Mouse (Mus musculus) olfactory bulb, adult 2 months (tissue): ENCODE data around the gene Ntan1. TPM values are rescaled to one million over a fixed set of nuclear protein-coding genes. Genes with fewer than 3 reads are reported as not detected.
A peak's percentile ranks its signal among the peaks of the same experiment; 100 is the strongest.
"Not testable (repeated sequence)": the region's sequence is repeated elsewhere in the genome, so short reads cannot be mapped to it uniquely, and the experiment has no call there.

Experiments
- H3K27ac ChIP-seq: fragments of 200-500 bp; 2 replicates; pipeline ENCODE4 v1.5.1; 2012; ENCODE audit warnings: low read depth, low read length; ENCODE audit not compliant: insufficient read depth
- H3K4me1 ChIP-seq: fragments of 200-500 bp; 2 replicates; pipeline ENCODE4 v1.6.1; 2012; ENCODE audit warnings: low read length; ENCODE audit not compliant: control insufficient read depth, insufficient read depth
- H3K4me3 ChIP-seq: fragments of 200-500 bp; 2 replicates; pipeline ENCODE4 v1.5.1; 2012; ENCODE audit warnings: mild to moderate bottlenecking, low read depth, low read length, moderate library complexity; ENCODE audit not compliant: insufficient read depth
- CTCF ChIP-seq: fragments of 200-500 bp; IDR thresholded peaks from 2 replicates; pipeline ENCODE4 v1.5.1; 2012; ENCODE audit warnings: low read depth, mild to moderate bottlenecking, low read length, moderate library complexity; ENCODE audit not compliant: insufficient read depth
- POLR2A ChIP-seq: fragments of 200-500 bp; IDR thresholded peaks from 2 replicates; pipeline ENCODE4 v1.6.1; 2012; ENCODE audit warnings: mild to moderate bottlenecking, low read depth, low read length, moderate library complexity; ENCODE audit not compliant: insufficient read depth
- WGBS: fragments of 180-500 bp; shearing (Covaris S2); methylation state at CpG from one replicate; pipeline ENCODE4 v1.1.7; 2018; 5-methylcytosine and 5-hydroxymethylcytosine counted together
- polyA plus RNA-seq: library from polyadenylated mRNA; stranded (reverse); fragments of >200 nt; gene quantifications from 2 replicates; pipeline ENCODE4 v1.2.4, GENCODE M21; 2012; ENCODE audit warnings: low replicate concordance; ENCODE audit not compliant: missing spikeins, insufficient read depth, insufficient read length

The Ntan1 gene
- not detected in 2 replicates for polyA plus RNA-seq

GRCm38 (mm10) chr16:13818560-13819393 lies at the start of gene Ntan1:
Ntan1 (plus strand) TSS chr16:13818845.
- no peak for TF ChIP-seq CTCF
- no peak; the same call in 1 of the 2 replicates for TF ChIP-seq POLR2A
- peaks cover 7% of the 10 kb centered on the region for H3K4me1 ChIP-seq
- WGBS: under 1% methylated on average over 58 of the region's 58 CpGs
- peak within 1 kb of the TSS; percentile 76 for H3K4me3 ChIP-seq
- H3K27ac ChIP-seq: peak within 1 kb of the TSS; percentile 99

GRCm38 (mm10) chr16:13771603-13772002 lies 47.0 kb upstream of the Ntan1 start:
- H3K4me1 ChIP-seq, H3K4me3 ChIP-seq, H3K27ac ChIP-seq: not testable (repeated sequence)
- WGBS: 57% methylated on average over 4 of the region's 4 CpGs

GRCm38 (mm10) chr16:13772051-13772450 lies 46.6 kb upstream of the Ntan1 start:
- H3K27ac ChIP-seq, H3K4me3 ChIP-seq, H3K4me1 ChIP-seq: not testable (repeated sequence)
- 75% methylated on average over 5 of the region's 5 CpGs for WGBS

- H3K4me1 ChIP-seq, H3K27ac ChIP-seq, H3K4me3 ChIP-seq: not testable (repeated sequence)
- WGBS: 74% methylated on average over 2 of the region's 2 CpGs
Observed at GRCm38 (mm10) chr16:13774011-13774410, 44.6 kb upstream of the Ntan1 start.

GRCm38 (mm10) chr16:13774651-13775050 lies 44.0 kb upstream of the Ntan1 start:
- 89% methylated on average over 3 of the region's 3 CpGs for WGBS
- not testable (repeated sequence) for H3K4me1 ChIP-seq

GRCm38 (mm10) chr16:13780353-13781036 lies 38.1 kb upstream of the Ntan1 start, which contains the start of gene Rrn3:
Rrn3 (plus strand) TSS chr16:13780708.
- peak within 1 kb of the TSS; percentile 54 for H3K4me3 ChIP-seq
- WGBS: under 1% methylated on average over 57 of the region's 57 CpGs
- peak within 1 kb of the TSS; percentile 86 for H3K27ac ChIP-seq

More at GRCm38 (mm10) chr16:13774651-13775050, 44.0 kb upstream of the Ntan1 start:
- not testable (repeated sequence) for H3K4me3 ChIP-seq, H3K27ac ChIP-seq

GRCm38 (mm10) chr16:13781216-13781615 lies 37.4 kb upstream of the Ntan1 start:
- H3K27ac ChIP-seq: no peak overlapping the region
- H3K4me3 ChIP-seq: peak overlapping the region; percentile 43; the same call in 1 of the 2 replicates
- no peak for TF ChIP-seq POLR2A
- no peak for TF ChIP-seq CTCF
- peaks cover 9% of the 10 kb centered on the region for H3K4me1 ChIP-seq
- 32% methylated on average over 8 of the region's 8 CpGs for whole genome bisulfite sequencing

More at GRCm38 (mm10) chr16:13780353-13781036, 38.1 kb upstream of the Ntan1 start, which contains the start of gene Rrn3:
- TF ChIP-seq CTCF (no peak), POLR2A (peak; percentile 95)
- peaks cover 9% of the 10 kb centered on the region for H3K4me1 ChIP-seq

- TF ChIP-seq POLR2A (no peak), CTCF (no peak)
- peaks cover 2% of the 10 kb centered on the region; the same call in 1 of the 2 replicates for H3K4me1 ChIP-seq
- no peak overlapping the region for H3K27ac ChIP-seq
- H3K4me3 ChIP-seq: no peak overlapping the region
- 90% methylated on average over 3 of the region's 3 CpGs for WGBS
Observed at GRCm38 (mm10) chr16:13785932-13786331, 32.7 kb upstream of the Ntan1 start.

- WGBS: 100% methylated on average over 2 of the region's 2 CpGs
- H3K4me3 ChIP-seq, H3K27ac ChIP-seq, H3K4me1 ChIP-seq: not testable (repeated sequence)
Observed at GRCm38 (mm10) chr16:13793441-13793840, 25.2 kb upstream of the Ntan1 start.
